Mouse (Mus musculus): ENCODE measurements around the gene Eri2.
A peak's percentile ranks its signal among the peaks of the same experiment; 100 is the strongest.
"Not testable (repeated sequence)": the region's sequence is repeated elsewhere in the genome, so short reads cannot be mapped to it uniquely, and the experiment has no call there.

Eri2 gene

GRCm38 (mm10) chr7:119744321-119744720, 49.5 kb downstream of the Eri2 start:
- no peak for DNase-seq (ENCODE audit: extremely low read depth, low read depth)

GRCm38 (mm10) chr7:119739798-119740468, 53.9 kb downstream of the Eri2 start:
- DNase-seq (ENCODE audit: extremely low read depth, low read depth): not testable (repeated sequence)

- no peak for DNase-seq (ENCODE audit: extremely low read depth, low read depth)
Observed at GRCm38 (mm10) chr7:119738877-119739276, 55.0 kb downstream of the Eri2 start.

DNA sequence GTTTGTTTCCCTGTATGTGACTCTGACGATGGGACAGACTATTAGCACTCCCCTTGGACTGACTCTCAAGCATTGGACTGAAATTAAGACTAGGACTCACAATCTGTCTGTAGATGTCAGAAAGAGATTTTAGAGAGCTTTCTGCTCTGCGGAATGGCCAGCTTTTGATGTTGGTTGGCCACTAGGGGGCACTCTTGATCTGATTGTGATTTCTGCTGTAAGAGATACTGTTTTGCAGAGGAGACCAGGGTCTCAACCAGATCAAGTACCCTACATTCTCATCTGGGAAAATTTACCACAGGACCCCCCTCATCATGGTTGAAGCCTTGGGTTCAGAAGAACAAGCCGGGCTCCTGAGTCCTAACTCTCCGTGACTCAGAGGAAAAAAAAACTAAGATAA, 62.6 kb downstream of the Eri2 start:
- DNase-seq (ENCODE audit: extremely low read depth, low read depth): not testable (repeated sequence)

GRCm38 (mm10) chr7:119727621-119728020, 66.2 kb downstream of the Eri2 start:
- no peak for DNase-seq (ENCODE audit: extremely low read depth, low read depth)

DNA sequence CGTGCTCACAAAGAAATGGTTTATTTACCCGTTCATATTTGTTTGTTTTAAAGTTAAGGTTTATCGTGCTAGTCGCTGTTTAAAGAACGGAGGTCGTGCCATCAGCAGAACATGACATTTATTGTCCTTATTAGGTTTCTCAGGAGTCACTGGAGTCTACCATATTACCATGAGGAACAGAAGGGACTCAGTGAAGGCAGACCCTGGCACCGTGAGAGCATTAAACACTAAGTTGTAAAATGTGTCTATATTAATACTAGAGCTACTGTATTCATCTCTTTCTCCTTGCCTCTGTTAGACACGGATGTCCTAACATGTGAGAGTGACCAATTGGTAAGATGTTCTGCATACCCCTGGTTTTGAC, 72.9 kb downstream of the Eri2 start:
- no peak for DNase-seq (ENCODE audit: extremely low read depth, low read depth)

GRCm38 (mm10) chr7:119720253-119720946, 73.5 kb downstream of the Eri2 start, which contains the start of gene Thumpd1:
Gene Thumpd1 (minus strand): TSS chr7:119720798.
- peak; percentile 82 for DNase-seq (ENCODE audit: extremely low read depth, low read depth)

All from MEL-GATA-1-ER (cell line).